8 mouse cellular contexts compared by ENCODE assay signal in genomic region chr9:86745926-86746581, GRCm38 (mm10). TPM values are rescaled to one million over a fixed set of nuclear protein-coding genes. Genes with fewer than 3 reads are reported as not detected.
DNase-seq lines count a peak whose midpoint lies in the region.

No protein-coding gene starts in this region.

- H3K27me3 ChIP-seq in megakaryocyte, embryonic 14.5 days (replicated peaks): peaks cover 13% of the 10 kb centered on the region

- H3K36me3 ChIP-seq in megakaryocyte, embryonic 14.5 days (replicated peaks; ENCODE audit: low read length): no peaks in the 10 kb centered on the region

- peaks cover 19% of the 10 kb centered on the region for H3K4me1 ChIP-seq in megakaryocyte, embryonic 14.5 days

- peak overlapping the region; percentile 43 for H3K4me3 ChIP-seq in megakaryocyte, embryonic 14.5 days (replicated peaks)

- no peaks in the 10 kb centered on the region for H3K9me3 ChIP-seq in megakaryocyte, embryonic 14.5 days

- peak; percentile 89 for DNase-seq in ZHBTc4 (ENCODE audit: low read depth, low spot score)
- DNase-seq in cerebellum, postnatal 25 days: peak; percentile 64 to 77
- DNase-seq in gastrocnemius, adult 18-20 months (ENCODE audit: low spot score): peak; percentile 71
- DNase-seq in induced T-regulatory cell, adult 2 months (ENCODE audit: low read depth): peak; percentile 49
- peak; percentile 67 to 79 for DNase-seq in left cerebral cortex, adult 18-20 months (ENCODE audit: low spot score in 2 of 2)
- peak; percentile 67 to 73 for DNase-seq in right cerebral cortex, postnatal 36 days (ENCODE audit: low spot score in 2 of 2)
- DNase-seq in spleen, postnatal 36 days (ENCODE audit: low spot score in 2 of 2): no peak

RNA-seq across cellular contexts. Expression of gene Prss35, which starts 2.6 kb away (rescaled TPM):
- total RNA-seq in gastrocnemius, adult 18-20 months (2021): under 1 TPM in 1 of 2 experiments, not detected in 1; 0.12 TPM
- 1 to 10 TPM; 1.1 to 2.4 TPM for total RNA-seq in left cerebral cortex, adult 18-20 months (2021)
- not detected in 2 replicates for polyA plus RNA-seq in megakaryocyte, embryonic 14.5 days (2012; ENCODE audit: insufficient read depth, low replicate concordance)

RNA-seq across cellular contexts. Expression of gene Me1, which starts 50.3 kb away (rescaled TPM):
- total RNA-seq in gastrocnemius, adult 18-20 months (2021): 100 to 1,000 TPM; 189 to 224 TPM
- 10 to 100 TPM; 49.3 to 52.9 TPM for total RNA-seq in left cerebral cortex, adult 18-20 months (2021)
- 5.1 and 6.7 TPM in 2 replicates for polyA plus RNA-seq in megakaryocyte, embryonic 14.5 days (2012; ENCODE audit: insufficient read depth, low replicate concordance)

Comparison
In these comparisons a context has a peak if more than half of its experiments do, and no peak if none do; other contexts are left out.
1. DNase-seq: peak in ZHBTc4 (single experiment), cerebellum, postnatal 25 days (2 of 2), gastrocnemius, adult 18-20 months (single experiment), induced T-regulatory cell, adult 2 months (single experiment), left cerebral cortex, adult 18-20 months (2 of 2) and right cerebral cortex, postnatal 36 days (2 of 2); none in spleen, postnatal 36 days (0 of 2).